Mouse (Mus musculus) lung, adult 2 months (tissue): ENCODE data around the gene Mcoln3.

Experiments used
- CTCF ChIP-seq: fragments of 200-500 bp; IDR thresholded peaks from 2 replicates; pipeline ENCODE4 v1.5.1; 2011; ENCODE audit warnings: mild to moderate bottlenecking, low read length, control low read depth; ENCODE audit not compliant: insufficient read depth
- POLR2A ChIP-seq: fragments of 200-500 bp; IDR thresholded peaks from 2 replicates; pipeline ENCODE4 v1.6.1; 2011; ENCODE audit warnings: low read depth, mild to moderate bottlenecking, control low read depth, low read length, borderline replicate concordance; ENCODE audit errors: extremely low read depth

GRCm38 (mm10) chr3:146108945-146109344 is 8.3 kb upstream of the Mcoln3 start:
- TF ChIP-seq CTCF, result no peak
- TF ChIP-seq POLR2A, result no peak
